ENCODE assay signal across 8 mouse cellular contexts in genomic region chr17:29467030-29467429, GRCm38 (mm10). TPM values are rescaled to one million over a fixed set of nuclear protein-coding genes. Genes with fewer than 3 reads are reported as not detected.
DNase-seq lines count a peak whose midpoint lies in the region; ATAC-seq lines count a peak whose summit lies in the region.

No protein-coding gene starts in this region.

- no peaks in the 10 kb centered on the region for H3K27me3 ChIP-seq in kidney, embryonic 14.5 days (ENCODE audit: control insufficient read depth, insufficient read depth, low read length)
- no peaks in the 10 kb centered on the region for H3K27me3 ChIP-seq in forebrain, embryonic 11.5 days (ENCODE audit: control insufficient read depth, insufficient read depth, low read length)
- no peaks in the 10 kb centered on the region for H3K27me3 ChIP-seq in limb, embryonic 13.5 days
- H3K27me3 ChIP-seq in neural tube, embryonic 14.5 days (ENCODE audit: control insufficient read depth, insufficient read depth, low read length) = no peaks in the 10 kb centered on the region

- H3K4me3 ChIP-seq in kidney, embryonic 14.5 days (ENCODE audit: low read length) = peak overlapping the region; percentile 18; the same call in 1 of the 2 replicates
- H3K4me3 ChIP-seq in forebrain, embryonic 11.5 days (ENCODE audit: low read depth, low read length) = no peak overlapping the region
- peak overlapping the region; percentile 33 for H3K4me3 ChIP-seq in limb, embryonic 13.5 days
- no peak overlapping the region for H3K4me3 ChIP-seq in neural tube, embryonic 14.5 days (ENCODE audit: low read depth, low read length)

- H3K27ac ChIP-seq in kidney, embryonic 14.5 days (ENCODE audit: low read depth, low read length) = no peak overlapping the region
- H3K27ac ChIP-seq in forebrain, embryonic 11.5 days (ENCODE audit: low read depth, low read length) = peak overlapping the region; percentile 70; the same call in 1 of the 2 replicates
- peak overlapping the region; percentile 81; the same call in 1 of the 2 replicates for H3K27ac ChIP-seq in limb, embryonic 13.5 days
- H3K27ac ChIP-seq in neural tube, embryonic 14.5 days (ENCODE audit: low read depth, low read length) = peak overlapping the region; percentile 70; the same call in 1 of the 2 replicates

- peaks cover 39% of the 10 kb centered on the region for H3K4me1 ChIP-seq in kidney, embryonic 14.5 days (ENCODE audit: control insufficient read depth, insufficient read depth, low read length)
- peaks cover 17% of the 10 kb centered on the region; the same call in 1 of the 2 replicates for H3K4me1 ChIP-seq in forebrain, embryonic 11.5 days (replicated peaks; ENCODE audit: control insufficient read depth, insufficient read depth, low read length)
- peaks cover 56% of the 10 kb centered on the region for H3K4me1 ChIP-seq in limb, embryonic 13.5 days
- H3K4me1 ChIP-seq in neural tube, embryonic 14.5 days (ENCODE audit: control insufficient read depth, insufficient read depth, low read length) = peaks cover 4% of the 10 kb centered on the region; the same call in 1 of the 2 replicates

- no peak for ATAC-seq in kidney, embryonic 14.5 days (ENCODE audit: low FRiP score, low TSS enrichment)
- ATAC-seq in forebrain, embryonic 11.5 days (replicated peaks; ENCODE audit: low FRiP score) = no peak
- no peak for ATAC-seq in limb, embryonic 13.5 days (ENCODE audit: low FRiP score, low read depth)
- ATAC-seq in neural tube, embryonic 14.5 days (ENCODE audit: low read depth) = no peak
- ATAC-seq in megakaryocyte progenitor cell, adult 5-6 weeks (replicated peaks; ENCODE audit: poor library complexity) = no peak

- H3K4me2 ChIP-seq in kidney, embryonic 14.5 days (replicated peaks; ENCODE audit: low read depth, low read length) = peak overlapping the region; percentile 43; the same call in 1 of the 2 replicates
- H3K4me2 ChIP-seq in forebrain, embryonic 11.5 days (ENCODE audit: low read depth, low read length, severe bottlenecking) = peak overlapping the region; percentile 21; the same call in 1 of the 2 replicates
- peak overlapping the region; percentile 59 for H3K4me2 ChIP-seq in limb, embryonic 13.5 days (replicated peaks)
- peak overlapping the region; percentile 40 for H3K4me2 ChIP-seq in neural tube, embryonic 14.5 days (ENCODE audit: low read depth, low read length)

- no peaks in the 10 kb centered on the region for H3K36me3 ChIP-seq in kidney, embryonic 14.5 days (ENCODE audit: control insufficient read depth, insufficient read depth, low read length)
- no peaks in the 10 kb centered on the region for H3K36me3 ChIP-seq in forebrain, embryonic 11.5 days (ENCODE audit: control insufficient read depth, insufficient read depth, low read length)
- no peaks in the 10 kb centered on the region for H3K36me3 ChIP-seq in limb, embryonic 13.5 days
- no peaks in the 10 kb centered on the region for H3K36me3 ChIP-seq in neural tube, embryonic 14.5 days (ENCODE audit: control insufficient read depth, insufficient read depth, low read length)

- 28% methylated on average over 11 of the region's 11 CpGs for WGBS in kidney, embryonic 14.5 days
- WGBS in forebrain, embryonic 11.5 days = 12% methylated on average over 11 of the region's 11 CpGs
- 20% methylated on average over 11 of the region's 11 CpGs for WGBS in limb, embryonic 13.5 days
- 25% methylated on average over 10 of the region's 11 CpGs for WGBS in neural tube, embryonic 14.5 days

- no peak for DNase-seq in kidney, adult 9 months
- DNase-seq in forebrain, embryonic 11.5 days (ENCODE audit: low spot score) = no peak
- no peak for DNase-seq in cerebellum, adult 8-10 months
- no peak for DNase-seq in cerebellum, adult 18-20 months

- H3K9ac ChIP-seq in kidney, embryonic 14.5 days (ENCODE audit: low read depth, low read length) = no peak overlapping the region
- no peak overlapping the region for H3K9ac ChIP-seq in forebrain, embryonic 11.5 days (ENCODE audit: low read length)
- no peak overlapping the region for H3K9ac ChIP-seq in limb, embryonic 13.5 days
- no peak overlapping the region for H3K9ac ChIP-seq in neural tube, embryonic 14.5 days (replicated peaks; ENCODE audit: low read depth, low read length)

- H3K9me3 ChIP-seq in kidney, embryonic 14.5 days (ENCODE audit: control insufficient read depth, low read length) = no peaks in the 10 kb centered on the region
- H3K9me3 ChIP-seq in forebrain, embryonic 11.5 days (ENCODE audit: control insufficient read depth, low read length) = no peaks in the 10 kb centered on the region
- H3K9me3 ChIP-seq in limb, embryonic 13.5 days = no peaks in the 10 kb centered on the region; the same call in 1 of the 2 replicates
- H3K9me3 ChIP-seq in neural tube, embryonic 14.5 days (ENCODE audit: control insufficient read depth, low read length) = no peaks in the 10 kb centered on the region

RNA-seq across cellular contexts. Expression of gene Pim1, which starts 23.5 kb away (rescaled TPM):
- polyA plus RNA-seq in kidney, embryonic 14.5 days (2014; fragmentation: Nextera tagmentation; extraction: Ambion mirVana) = 12.6 and 15.6 TPM in 2 replicates
- polyA plus RNA-seq in forebrain, embryonic 11.5 days (2014; fragmentation: Nextera tagmentation; extraction: Ambion mirVana) = 21.1 and 22.5 TPM in 2 replicates
- 18.9 and 22.3 TPM in 2 replicates for polyA plus RNA-seq in limb, embryonic 13.5 days (2015; fragmentation: Nextera tagmentation; extraction: Ambion mirVana)
- polyA plus RNA-seq in neural tube, embryonic 14.5 days (2014; fragmentation: Nextera tagmentation; extraction: Ambion mirVana) = 7.6 TPM in 2 replicates
- total RNA-seq in megakaryocyte progenitor cell, adult 5-6 weeks (2015) = 41.2 and 52.7 TPM in 2 replicates
- total RNA-seq in megakaryocyte progenitor cell, adult 5-6 weeks (2017) = 91.2 and 94.5 TPM in 2 replicates

Comparison
In these comparisons a context has a peak if more than half of its experiments do, and no peak if none do; other contexts are left out.
1. H3K4me3 ChIP-seq: peak in kidney, embryonic 14.5 days (single experiment) and limb, embryonic 13.5 days (single experiment); none in forebrain, embryonic 11.5 days (single experiment) and neural tube, embryonic 14.5 days (single experiment).
2. Peak in every context shown above with its lines, with median percentiles within 50 percentile points of each other: H3K4me2 ChIP-seq.